Mouse (Mus musculus) heart, adult 2 months (tissue): Measurements from ENCODE around the gene Clps.

Experiments
- CTCF ChIP-seq: fragments of 200-600 bp; IDR thresholded peaks from 2 replicates; pipeline ENCODE4 v1.8.1; 2022; ENCODE audit warnings: antibody characterized with exemption, mild to moderate bottlenecking, moderate library complexity
- EP300 ChIP-seq: fragments of 200-500 bp; IDR thresholded peaks from 2 replicates; pipeline ENCODE4 v1.6.1; 2011; ENCODE audit warnings: low read depth, low read length, control low read depth; ENCODE audit not compliant: insufficient read depth
- POLR2A ChIP-seq: fragments of 200-500 bp; IDR thresholded peaks from 2 replicates; pipeline ENCODE4 v1.6.1; 2011; ENCODE audit warnings: mild to moderate bottlenecking, low read depth, low read length, control low read depth; ENCODE audit not compliant: insufficient read depth

DNA sequence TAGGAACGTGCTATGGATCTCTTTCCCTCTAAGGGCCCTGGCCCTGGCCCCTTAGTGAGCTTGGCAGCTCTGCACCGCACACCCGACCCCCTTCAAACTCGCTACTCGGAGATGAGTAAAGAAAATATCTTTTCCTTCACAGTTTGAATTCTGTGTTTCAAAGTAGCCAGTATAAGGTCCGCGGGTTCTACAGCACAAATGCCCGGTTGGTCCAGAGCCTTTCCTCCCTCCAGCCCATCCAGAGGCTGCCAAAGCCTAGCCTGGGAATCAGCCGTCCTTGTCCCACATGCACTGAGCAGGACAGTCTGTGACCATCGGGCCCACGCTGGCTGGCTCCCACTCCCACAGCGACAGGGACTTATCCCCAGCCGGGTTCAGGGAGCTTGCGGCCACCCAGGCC lies 11.5 kb downstream of the Clps start, which contains the start of gene Clpsl2:
- no peak for TF ChIP-seq POLR2A
- no peak for TF ChIP-seq CTCF
- no peak for TF ChIP-seq EP300
